Mouse (Mus musculus) v-Abl transformed pro-B cells (cell line): ENCODE measurements around the gene Hsd3b5.
"Not testable (repeated sequence)": the region's sequence is repeated elsewhere in the genome, so short reads cannot be mapped to it uniquely, and the experiment has no call there.

Experiments used
- in situ Hi-C, 2 experiments: fragments of 400-800 bp; cut with MboI; formaldehyde crosslinking; loops; one replicate each; pipeline ENCODE4 v1.15.1; 2025; ENCODE audit not compliant: unreplicated experiment in 2 of 2

Gene Hsd3b5

GRCm38 (mm10) chr3:98630152-98630551, at the start of gene Hsd3b5:
TSS of gene Hsd3b5 (minus strand) at chr3:98630252.
- in situ Hi-C loops = no loop called here

- in situ Hi-C loops = no loop called here
Measured at GRCm38 (mm10) chr3:98635145-98635544, 5.1 kb upstream of the Hsd3b5 start.

GRCm38 (mm10) chr3:98629633-98630032, 419 bp downstream of the Hsd3b5 start:
- in situ Hi-C loops = no loop called here

- in situ Hi-C loops = not testable (repeated sequence)
Measured at GRCm38 (mm10) chr3:98616786-98617185, 13.3 kb downstream of the Hsd3b5 start.

GRCm38 (mm10) chr3:98616244-98616643, 13.8 kb downstream of the Hsd3b5 start:
- in situ Hi-C loops = not testable (repeated sequence)

GRCm38 (mm10) chr3:98614406-98614927, 15.6 kb downstream of the Hsd3b5 start:
- in situ Hi-C loops = not testable (repeated sequence)

- in situ Hi-C loops = no loop called here
Measured at GRCm38 (mm10) chr3:98613963-98614362, 16.1 kb downstream of the Hsd3b5 start.

GRCm38 (mm10) chr3:98613540-98613939, 16.5 kb downstream of the Hsd3b5 start:
- in situ Hi-C loops = not testable (repeated sequence)

- in situ Hi-C loops = no loop called here
Measured at GRCm38 (mm10) chr3:98588707-98589106, 41.3 kb downstream of the Hsd3b5 start, which contains the start of gene Gm10681. TSS of gene Gm10681 (minus strand) at chr3:98588807.

GRCm38 (mm10) chr3:98587721-98588120, 42.3 kb downstream of the Hsd3b5 start:
- in situ Hi-C loops = no loop called here

- in situ Hi-C loops = not testable (repeated sequence)
Measured at GRCm38 (mm10) chr3:98582622-98583021, 47.4 kb downstream of the Hsd3b5 start.

GRCm38 (mm10) chr3:98582202-98582601, 47.9 kb downstream of the Hsd3b5 start:
- in situ Hi-C loops = not testable (repeated sequence)

GRCm38 (mm10) chr3:98581024-98581423, 49.0 kb downstream of the Hsd3b5 start:
- in situ Hi-C loops = not testable (repeated sequence)
